Mouse (Mus musculus): ENCODE data around the gene Col4a2. TPM values are rescaled to one million over a fixed set of nuclear protein-coding genes. Genes with fewer than 3 reads are reported as not detected.

The Col4a2 gene
- polyA plus RNA-seq, 1 experiment from 2014 or later = 39.1 TPM

DNA sequence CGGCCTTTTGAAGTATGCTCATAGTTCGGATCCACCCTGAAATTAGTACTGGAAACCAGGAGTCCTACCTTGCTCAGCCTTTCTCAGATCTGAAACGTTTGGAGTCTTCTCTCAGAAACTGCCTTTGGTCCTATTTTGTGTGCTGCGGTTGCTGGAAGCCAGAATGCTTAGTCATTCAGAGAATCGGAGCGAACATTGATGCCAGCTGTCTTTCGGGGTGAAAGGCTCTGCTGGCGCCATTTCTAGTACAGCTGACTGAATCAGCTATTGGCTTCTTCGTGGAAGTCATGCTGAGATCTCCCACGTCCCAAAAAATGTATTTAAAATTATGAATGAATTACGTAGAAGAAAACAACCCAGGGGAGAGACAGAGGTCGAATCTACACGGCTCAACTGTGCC, 105.2 kb downstream of the Col4a2 start:
- Histone ChIP-seq H3K36me3 (no peaks in the 10 kb centered on the region), H3K9ac (replicated peaks) (no peak overlapping the region), H3K9me3 (no peaks in the 10 kb centered on the region), H3K27me3 (no peaks in the 10 kb centered on the region), H3K27ac (no peak overlapping the region), H3K4me1 (replicated peaks) (peaks cover 15% of the 10 kb centered on the region), H3K4me3 (replicated peaks) (no peak overlapping the region), H3K4me2 (replicated peaks) (no peak overlapping the region)
- no peak for ATAC-seq
- WGBS = 70% methylated on average over 13 of the region's 13 CpGs

DNA sequence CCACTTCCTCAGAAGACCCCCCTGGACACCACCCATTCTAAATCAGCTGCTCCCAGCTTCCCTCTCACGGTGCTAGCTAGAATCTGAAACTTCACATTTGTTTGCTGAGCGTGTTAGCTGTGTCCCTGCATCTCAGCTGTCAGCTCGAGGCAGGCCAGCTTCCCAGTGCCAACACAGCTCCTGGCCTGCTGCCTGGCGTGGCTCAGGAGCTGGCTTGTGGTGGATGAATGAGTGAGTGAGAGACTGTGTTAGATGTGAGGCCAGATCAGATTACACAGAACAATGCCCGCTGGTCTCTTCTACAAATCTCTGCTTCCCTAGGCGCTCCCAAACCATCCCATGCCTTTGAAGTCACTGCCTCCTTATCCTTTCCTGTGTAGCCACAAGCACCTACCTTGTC, 106.6 kb downstream of the Col4a2 start:
- Histone ChIP-seq H3K9me3 (no peaks in the 10 kb centered on the region), H3K36me3 (no peaks in the 10 kb centered on the region), H3K4me1 (replicated peaks) (peaks cover 8% of the 10 kb centered on the region), H3K27ac (no peak overlapping the region), H3K4me2 (replicated peaks) (no peak overlapping the region), H3K4me3 (replicated peaks) (no peak overlapping the region), H3K27me3 (no peaks in the 10 kb centered on the region), H3K9ac (replicated peaks) (no peak overlapping the region)
- peak; percentile 72 for ATAC-seq
- 36% methylated on average over 6 of the region's 6 CpGs for WGBS

DNA sequence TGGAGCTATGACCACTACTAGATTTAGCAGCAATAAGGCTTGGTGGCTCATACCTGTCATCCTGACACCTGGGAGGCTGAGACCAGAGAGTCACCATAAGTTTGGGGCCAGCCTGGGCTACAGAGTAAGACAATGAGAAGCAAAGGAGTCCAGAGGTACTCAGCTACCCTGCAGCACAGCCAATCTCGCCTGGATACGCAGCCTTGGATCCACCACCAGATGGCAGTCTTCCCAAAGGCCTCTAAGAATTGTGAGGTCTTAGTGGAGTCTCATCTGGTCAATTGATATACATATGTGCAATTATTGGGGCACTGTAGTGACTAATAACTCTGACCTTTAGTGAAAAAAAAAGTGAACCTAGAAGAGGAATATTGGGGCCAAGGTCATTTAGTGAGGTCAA, 107.0 kb downstream of the Col4a2 start:
- no peak overlapping the region for H3K4me3 ChIP-seq (replicated peaks)
- no peaks in the 10 kb centered on the region for H3K36me3 ChIP-seq
- H3K9me3 ChIP-seq = no peaks in the 10 kb centered on the region
- peaks cover 4% of the 10 kb centered on the region for H3K4me1 ChIP-seq (replicated peaks)
- no peak overlapping the region for H3K27ac ChIP-seq
- H3K9ac ChIP-seq (replicated peaks) = no peak overlapping the region
- no peaks in the 10 kb centered on the region for H3K27me3 ChIP-seq
- WGBS = 8% methylated on average over 2 of the region's 2 CpGs
- ATAC-seq = peak; percentile 71
- H3K4me2 ChIP-seq (replicated peaks) = no peak overlapping the region

DNA sequence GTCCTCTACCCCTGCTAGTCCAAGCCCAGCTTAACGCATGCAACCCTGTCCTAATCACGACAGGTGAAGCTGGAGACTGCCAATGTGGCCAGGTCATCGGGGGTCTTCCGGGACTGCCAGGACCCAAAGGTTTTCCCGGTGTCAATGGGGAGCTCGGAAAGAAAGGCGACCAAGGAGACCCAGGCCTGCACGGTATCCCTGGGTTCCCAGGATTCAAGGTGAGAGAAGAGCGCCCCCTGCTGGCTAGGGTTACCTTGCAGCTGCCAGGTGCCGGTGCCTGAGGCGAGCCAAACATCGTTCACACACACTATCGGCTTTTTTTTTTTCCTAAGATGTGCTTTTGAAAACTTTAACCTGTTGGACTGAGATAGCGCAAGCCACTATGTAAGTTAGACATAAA, 108.5 kb downstream of the Col4a2 start:
- no peak overlapping the region for H3K9ac ChIP-seq (replicated peaks)
- no peak overlapping the region for H3K4me2 ChIP-seq (replicated peaks)
- WGBS = 51% methylated on average over 14 of the region's 14 CpGs
- no peaks in the 10 kb centered on the region for H3K27me3 ChIP-seq
- H3K4me3 ChIP-seq (replicated peaks) = no peak overlapping the region
- no peak for ATAC-seq
- H3K4me1 ChIP-seq (replicated peaks) = no peaks in the 10 kb centered on the region
- H3K9me3 ChIP-seq = no peaks in the 10 kb centered on the region
- H3K27ac ChIP-seq = no peak overlapping the region
- H3K36me3 ChIP-seq = no peaks in the 10 kb centered on the region

DNA sequence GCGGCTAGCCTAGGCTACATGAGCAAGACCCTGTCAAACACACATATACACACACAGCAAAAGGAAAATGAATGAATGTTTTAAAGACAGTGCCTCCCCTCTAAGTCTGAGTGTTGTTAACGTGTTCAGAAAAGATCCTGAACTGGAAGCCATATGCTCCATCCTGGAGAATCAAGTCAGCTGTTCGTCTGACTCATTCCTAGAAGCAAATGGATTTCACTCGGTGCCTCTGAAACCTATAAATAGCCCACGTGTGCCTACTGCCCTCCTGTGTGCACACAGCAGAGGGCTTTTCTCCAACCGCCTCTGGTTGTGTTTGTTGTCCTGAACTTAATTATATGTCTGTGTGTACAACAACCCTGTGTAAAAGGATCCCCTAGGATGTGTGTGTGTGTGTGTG, 109.4 kb downstream of the Col4a2 start:
- WGBS = 87% methylated on average over 6 of the region's 6 CpGs
- Histone ChIP-seq H3K9ac (replicated peaks) (no peak overlapping the region), H3K9me3 (no peaks in the 10 kb centered on the region), H3K27ac (no peak overlapping the region), H3K36me3 (no peaks in the 10 kb centered on the region), H3K4me2 (replicated peaks) (no peak overlapping the region), H3K4me1 (replicated peaks) (no peaks in the 10 kb centered on the region), H3K4me3 (replicated peaks) (no peak overlapping the region), H3K27me3 (no peaks in the 10 kb centered on the region)
- no peak for ATAC-seq

DNA sequence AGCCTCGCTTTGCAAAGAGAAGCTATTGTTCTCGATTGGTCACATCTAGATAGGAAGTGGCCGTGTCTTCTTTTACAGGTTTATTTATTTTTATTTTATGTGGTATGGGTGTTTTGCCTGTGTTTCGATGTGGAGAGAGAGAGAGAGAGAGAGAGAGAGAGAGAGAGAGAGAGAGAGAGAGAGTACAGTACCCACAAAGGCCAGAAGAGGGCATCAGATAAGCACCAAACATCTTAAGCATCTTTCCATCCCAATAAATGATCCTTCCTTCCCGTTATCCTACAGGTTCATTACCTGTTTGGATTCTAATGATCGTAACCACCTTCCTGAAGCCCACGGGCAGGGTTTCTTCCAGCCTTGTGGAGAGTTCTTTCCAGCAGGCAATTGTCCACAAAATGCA, 110.5 kb downstream of the Col4a2 start:
- 68% methylated on average over 7 of the region's 7 CpGs for WGBS

DNA sequence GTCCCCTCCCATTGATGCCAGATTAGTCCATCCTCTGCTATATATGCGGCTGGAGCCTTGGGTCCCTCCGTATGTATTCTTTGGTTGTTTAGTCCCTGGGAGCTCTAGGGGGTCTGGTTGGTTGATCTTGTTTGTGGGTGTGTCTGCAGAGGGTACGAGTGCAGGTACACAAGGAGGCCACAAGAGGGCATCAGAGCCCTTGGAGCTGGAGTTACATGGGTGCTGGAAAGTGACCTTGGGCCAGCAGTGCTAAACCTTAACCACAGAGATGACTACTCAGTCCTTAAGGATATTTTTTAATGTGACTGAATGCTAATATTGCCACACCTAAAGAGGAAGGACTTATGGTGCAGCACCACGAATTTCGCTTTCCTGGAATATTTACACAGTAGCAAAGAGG, 118.1 kb downstream of the Col4a2 start:
- WGBS = 51% methylated on average over 5 of the region's 5 CpGs

More for the DNA sequence above, 110.5 kb downstream of the Col4a2 start:
- H3K36me3 ChIP-seq = no peaks in the 10 kb centered on the region
- H3K4me1 ChIP-seq (replicated peaks) = no peaks in the 10 kb centered on the region
- H3K9ac ChIP-seq (replicated peaks) = no peak overlapping the region
- H3K9me3 ChIP-seq = no peaks in the 10 kb centered on the region
- no peak overlapping the region for H3K4me2 ChIP-seq (replicated peaks)
- no peak for ATAC-seq
- H3K27me3 ChIP-seq = no peaks in the 10 kb centered on the region
- H3K27ac ChIP-seq = no peak overlapping the region
- H3K4me3 ChIP-seq (replicated peaks) = no peak overlapping the region

DNA sequence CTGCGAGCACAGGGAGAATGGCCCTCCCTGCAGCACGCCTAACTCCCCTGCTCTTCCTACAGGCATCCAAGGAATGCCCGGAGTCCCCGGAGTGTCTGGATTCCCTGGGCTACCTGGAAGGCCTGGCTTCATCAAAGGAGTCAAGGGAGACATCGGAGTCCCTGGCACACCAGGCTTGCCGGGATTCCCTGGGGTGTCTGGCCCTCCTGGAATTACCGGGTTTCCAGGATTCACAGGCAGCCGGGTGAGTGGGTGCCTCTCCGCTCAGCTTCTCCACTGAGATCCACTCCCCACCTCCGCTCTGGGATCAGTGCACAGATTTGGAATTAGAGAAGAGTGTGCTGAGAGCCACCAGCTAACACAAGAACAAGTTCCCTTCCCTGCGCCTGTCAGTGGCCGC, 125.3 kb downstream of the Col4a2 start:
- no peaks in the 10 kb centered on the region for H3K9me3 ChIP-seq
- H3K27me3 ChIP-seq = no peaks in the 10 kb centered on the region
- no peak overlapping the region for H3K4me2 ChIP-seq (replicated peaks)
- H3K9ac ChIP-seq (replicated peaks) = no peak overlapping the region
- H3K4me1 ChIP-seq (replicated peaks) = no peaks in the 10 kb centered on the region
- no peak overlapping the region for H3K4me3 ChIP-seq (replicated peaks)
- no peak overlapping the region for H3K27ac ChIP-seq
- no peaks in the 10 kb centered on the region for H3K36me3 ChIP-seq
- ATAC-seq = no peak
- 54% methylated on average over 12 of the region's 12 CpGs for WGBS

More for the DNA sequence above, 118.1 kb downstream of the Col4a2 start:
- Histone ChIP-seq H3K9me3 (no peaks in the 10 kb centered on the region), H3K4me2 (replicated peaks) (no peak overlapping the region), H3K4me3 (replicated peaks) (no peak overlapping the region), H3K4me1 (replicated peaks) (no peaks in the 10 kb centered on the region), H3K9ac (replicated peaks) (no peak overlapping the region), H3K36me3 (no peaks in the 10 kb centered on the region), H3K27me3 (no peaks in the 10 kb centered on the region), H3K27ac (no peak overlapping the region)
- no peak for ATAC-seq

DNA sequence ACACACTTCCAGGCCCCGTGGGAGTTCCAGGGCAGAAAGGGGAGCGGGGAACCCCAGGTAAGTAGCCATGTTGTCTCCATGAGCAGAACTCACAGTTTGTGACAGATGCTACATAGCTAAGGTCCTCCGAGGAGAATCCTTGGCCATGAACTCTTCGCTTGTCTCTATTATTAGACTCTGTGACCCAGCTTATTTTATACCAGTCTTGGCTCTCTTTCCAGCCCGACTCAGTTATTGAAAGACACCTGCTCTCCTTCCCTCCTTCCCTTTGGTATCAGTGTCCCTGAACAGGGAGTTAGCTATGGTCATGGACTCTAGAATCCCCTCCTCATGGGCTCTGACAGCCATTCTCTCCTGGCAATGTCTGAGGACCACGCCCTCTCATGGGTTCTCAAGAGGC, 128.7 kb downstream of the Col4a2 start:
- no peak overlapping the region for H3K9ac ChIP-seq (replicated peaks)
- 97% methylated on average over 6 of the region's 6 CpGs for WGBS
- H3K4me3 ChIP-seq (replicated peaks) = no peak overlapping the region
- no peaks in the 10 kb centered on the region for H3K27me3 ChIP-seq
- H3K9me3 ChIP-seq = no peaks in the 10 kb centered on the region
- H3K4me1 ChIP-seq (replicated peaks) = no peaks in the 10 kb centered on the region
- H3K4me2 ChIP-seq (replicated peaks) = no peak overlapping the region
- no peaks in the 10 kb centered on the region for H3K36me3 ChIP-seq
- no peak for ATAC-seq
- H3K27ac ChIP-seq = no peak overlapping the region

DNA sequence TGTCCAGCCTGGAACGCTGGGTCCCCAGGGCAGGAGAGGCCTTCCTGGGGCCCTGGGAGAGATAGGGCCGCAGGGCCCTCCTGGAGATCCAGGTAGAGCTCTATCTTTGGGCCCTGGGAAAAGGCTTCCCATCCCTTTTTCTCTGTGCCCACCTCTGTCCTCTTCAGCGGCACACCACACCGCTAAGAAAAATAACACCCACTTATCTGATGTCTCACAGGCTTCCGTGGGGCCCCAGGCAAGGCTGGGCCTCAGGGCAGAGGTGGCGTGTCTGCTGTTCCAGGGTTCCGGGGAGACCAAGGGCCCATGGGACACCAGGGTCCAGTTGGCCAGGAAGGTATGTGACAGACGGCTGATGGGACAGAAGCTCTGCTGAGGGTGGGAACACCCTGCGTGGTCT, 131.0 kb downstream of the Col4a2 start:
- no peak overlapping the region for H3K9ac ChIP-seq (replicated peaks)
- ATAC-seq = no peak
- no peaks in the 10 kb centered on the region for H3K27me3 ChIP-seq
- no peak overlapping the region for H3K4me3 ChIP-seq (replicated peaks)
- no peaks in the 10 kb centered on the region for H3K9me3 ChIP-seq
- H3K36me3 ChIP-seq = no peaks in the 10 kb centered on the region
- H3K27ac ChIP-seq = no peak overlapping the region
- 92% methylated on average over 9 of the region's 9 CpGs for WGBS
- H3K4me1 ChIP-seq (replicated peaks) = no peaks in the 10 kb centered on the region
- no peak overlapping the region for H3K4me2 ChIP-seq (replicated peaks)

DNA sequence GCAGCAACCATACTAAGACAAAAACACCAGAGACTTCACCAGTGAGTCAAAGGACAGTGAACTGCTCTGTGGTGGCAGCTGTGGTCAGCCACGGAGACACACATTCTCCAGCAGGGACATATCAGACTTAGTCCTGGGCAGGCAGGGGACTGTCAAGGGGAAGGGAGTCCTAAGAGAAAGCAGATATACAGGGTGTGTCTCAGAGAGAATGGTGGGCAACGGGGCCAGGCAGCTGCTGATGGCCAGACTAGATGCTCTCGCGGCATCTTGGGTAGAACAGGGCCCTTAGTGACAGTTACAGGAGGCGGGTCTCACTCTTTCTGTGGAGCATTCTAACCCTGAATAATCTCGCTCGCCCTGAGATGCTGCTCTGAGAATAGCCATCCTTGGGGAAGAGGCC, 131.6 kb downstream of the Col4a2 start:
- 78% methylated on average over 7 of the region's 7 CpGs for WGBS
- H3K4me1 ChIP-seq (replicated peaks) = no peaks in the 10 kb centered on the region
- H3K9me3 ChIP-seq = no peaks in the 10 kb centered on the region

DNA sequence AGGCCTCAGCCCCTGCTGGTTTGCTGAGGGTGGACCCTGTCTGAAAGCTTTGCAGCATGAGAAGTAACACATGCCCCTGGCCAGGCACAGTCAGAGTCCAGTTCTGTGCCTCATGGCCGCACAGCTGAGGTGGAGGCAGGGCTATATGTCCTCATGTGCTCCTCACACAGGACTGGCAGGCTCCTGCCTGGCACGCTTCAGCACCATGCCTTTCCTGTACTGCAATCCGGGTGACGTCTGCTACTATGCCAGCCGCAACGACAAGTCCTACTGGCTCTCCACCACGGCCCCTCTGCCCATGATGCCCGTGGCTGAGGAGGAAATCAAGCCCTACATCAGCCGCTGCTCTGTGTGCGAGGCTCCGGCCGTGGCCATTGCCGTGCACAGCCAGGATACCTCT, 133.2 kb downstream of the Col4a2 start:
- ATAC-seq = no peak
- H3K4me1 ChIP-seq (replicated peaks) = peaks cover 6% of the 10 kb centered on the region
- no peaks in the 10 kb centered on the region for H3K9me3 ChIP-seq
- no peaks in the 10 kb centered on the region for H3K36me3 ChIP-seq
- no peak overlapping the region for H3K27ac ChIP-seq
- no peaks in the 10 kb centered on the region for H3K27me3 ChIP-seq
- H3K4me2 ChIP-seq (replicated peaks) = no peak overlapping the region
- H3K4me3 ChIP-seq (replicated peaks) = no peak overlapping the region
- no peak overlapping the region for H3K9ac ChIP-seq (replicated peaks)
- WGBS = 91% methylated on average over 13 of the region's 13 CpGs

More for the DNA sequence above, 131.6 kb downstream of the Col4a2 start:
- no peak overlapping the region for H3K27ac ChIP-seq
- no peaks in the 10 kb centered on the region for H3K27me3 ChIP-seq
- no peaks in the 10 kb centered on the region for H3K36me3 ChIP-seq
- no peak overlapping the region for H3K9ac ChIP-seq (replicated peaks)
- no peak overlapping the region for H3K4me3 ChIP-seq (replicated peaks)
- no peak for ATAC-seq
- H3K4me2 ChIP-seq (replicated peaks) = no peak overlapping the region

DNA sequence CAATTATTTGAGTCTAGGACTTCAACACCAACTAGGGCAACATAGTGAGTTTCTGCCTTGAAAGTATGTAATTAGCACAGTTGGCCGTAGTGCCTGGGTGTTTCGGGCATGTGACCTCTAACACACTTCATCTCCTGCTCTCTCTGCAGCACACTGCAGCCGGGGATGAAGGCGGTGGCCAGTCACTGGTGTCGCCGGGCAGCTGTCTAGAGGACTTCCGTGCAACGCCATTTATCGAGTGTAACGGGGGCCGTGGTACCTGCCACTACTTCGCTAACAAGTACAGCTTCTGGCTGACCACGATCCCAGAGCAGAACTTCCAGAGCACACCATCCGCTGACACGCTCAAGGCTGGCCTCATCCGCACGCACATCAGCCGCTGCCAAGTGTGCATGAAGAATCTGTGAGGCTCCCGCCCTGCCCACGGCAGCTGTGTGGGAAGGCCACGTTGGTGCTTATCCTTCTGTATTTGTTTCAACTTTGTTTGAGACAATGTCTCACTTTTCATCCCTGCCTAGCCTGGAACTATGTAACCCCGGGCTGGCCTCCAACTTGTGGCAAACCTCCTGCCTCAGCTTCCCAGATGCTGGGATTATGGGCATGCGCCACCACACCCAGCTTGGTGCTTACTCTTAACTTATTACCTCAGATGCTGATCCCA, 135.4 kb downstream of the Col4a2 start:
- no peak for ATAC-seq
- Histone ChIP-seq H3K36me3 (no peaks in the 10 kb centered on the region), H3K9ac (replicated peaks) (no peak overlapping the region), H3K27ac (no peak overlapping the region), H3K4me3 (replicated peaks) (no peak overlapping the region), H3K4me2 (replicated peaks) (no peak overlapping the region), H3K9me3 (no peaks in the 10 kb centered on the region), H3K27me3 (no peaks in the 10 kb centered on the region), H3K4me1 (replicated peaks) (peaks cover 12% of the 10 kb centered on the region)
- 93% methylated on average over 23 of the region's 23 CpGs for WGBS
